Mouse (Mus musculus) MEL (cell line): ENCODE measurements around the gene Scd4. TPM values are rescaled to one million over a fixed set of nuclear protein-coding genes. Genes with fewer than 3 reads are reported as not detected.

ENCODE experiments used
- DNase-seq: peaks from one replicate; pipeline ENCODE4 v3.0.0; 2011; ENCODE audit warnings: low read depth, low spot score
- H3K27ac ChIP-seq: 2 replicates; pipeline ENCODE4 v1.5.1; 2012; ENCODE audit warnings: low read depth, mild to moderate bottlenecking, control low read depth, low read length, moderate library complexity; ENCODE audit not compliant: control insufficient read depth
- H3K27me3 ChIP-seq, 2 experiments: fragments of 150-350 bp in 1 of 2; sonication (generic) in 1 of 2; 2 replicates each; pipeline ENCODE4 v1.6.1; 2012; ENCODE audit warnings: low read length in 2 of 2, mild to moderate bottlenecking in 2 of 2, improper control_type of control experiment in 1 of 2, moderate library complexity in 1 of 2; ENCODE audit not compliant: insufficient read depth in 2 of 2, control insufficient read depth in 1 of 2
- H3K36me3 ChIP-seq, 2 experiments: 2 replicates each; pipeline ENCODE4 v1.6.1; 2012 to 2014; ENCODE audit warnings: low read length in 2 of 2, improper control_type of control experiment in 1 of 2, inconsistent platforms in 1 of 2, mild to moderate bottlenecking in 1 of 2; ENCODE audit not compliant: insufficient read depth in 2 of 2, control insufficient read depth in 1 of 2
- H3K4me1 ChIP-seq, 2 experiments: fragments of 150-350 bp in 1 of 2; sonication (generic) in 1 of 2; 2 replicates each; pipeline ENCODE4 v1.6.1; 2012; ENCODE audit warnings: low read length in 2 of 2, improper control_type of control experiment in 1 of 2, mild to moderate bottlenecking in 1 of 2; ENCODE audit not compliant: insufficient read depth in 2 of 2, control insufficient read depth in 1 of 2
- H3K4me3 ChIP-seq, 2 experiments: fragments of 150-350 bp in 1 of 2; sonication (generic) in 1 of 2; 2 replicates each; pipeline ENCODE4 v1.5.1; 2012; ENCODE audit warnings: low read depth in 2 of 2, low read length in 2 of 2, mild to moderate bottlenecking in 2 of 2, moderate library complexity in 2 of 2, control low read depth in 1 of 2, improper control_type of control experiment in 1 of 2; ENCODE audit not compliant: control insufficient read depth in 1 of 2, insufficient read depth in 1 of 2
- H3K79me2 ChIP-seq: 2 replicates; pipeline ENCODE4 v1.6.1; 2012; ENCODE audit warnings: mild to moderate bottlenecking, low read length, moderate library complexity; ENCODE audit not compliant: control insufficient read depth, poor library complexity, insufficient read depth
- H3K9ac ChIP-seq: 2 replicates; pipeline ENCODE4 v1.6.1; 2012; ENCODE audit warnings: low read depth, mild to moderate bottlenecking, control low read depth, low read length, moderate library complexity; ENCODE audit not compliant: control insufficient read depth, poor library complexity, severe bottlenecking
- H3K9me3 ChIP-seq: fragments of 150-350 bp; sonication (generic); replicated peaks from 2 replicates; pipeline ENCODE4 v1.6.1; 2012; ENCODE audit warnings: mild to moderate bottlenecking, low read length, improper control_type of control experiment, moderate library complexity; ENCODE audit not compliant: insufficient read depth
- BHLHE40 ChIP-seq: IDR thresholded peaks from 2 replicates; pipeline ENCODE4 v1.6.1; 2012; ENCODE audit warnings: low read depth, mild to moderate bottlenecking, inconsistent platforms, low read length, improper control_type of control experiment, borderline replicate concordance
- CHD1 ChIP-seq: IDR thresholded peaks from 2 replicates; pipeline ENCODE4 v1.6.1; 2012; ENCODE audit warnings: low read depth, mild to moderate bottlenecking, inconsistent platforms, low read length, improper control_type of control experiment
- EP300 ChIP-seq, 2 experiments: IDR thresholded peaks; 2 replicates each; pipeline ENCODE4 v1.6.1; 2011; ENCODE audit warnings: improper control_type of control experiment in 2 of 2, low read length in 2 of 2, low read depth in 1 of 2, mild to moderate bottlenecking in 1 of 2
- ETS1 ChIP-seq: IDR thresholded peaks from 2 replicates; pipeline ENCODE4 v1.6.1; 2012; ENCODE audit warnings: low read depth, mild to moderate bottlenecking, inconsistent platforms, low read length, improper control_type of control experiment, moderate library complexity
- GATA1 ChIP-seq: IDR thresholded peaks from 2 replicates; pipeline ENCODE4 v1.6.1; 2011; ENCODE audit warnings: low read depth, low read length, improper control_type of control experiment
- MAX ChIP-seq: IDR thresholded peaks from 2 replicates; pipeline ENCODE4 v1.6.1; 2011; ENCODE audit warnings: low read length, improper control_type of control experiment
- MEF2A ChIP-seq: IDR thresholded peaks from 2 replicates; pipeline ENCODE4 v1.6.1; 2014; ENCODE audit warnings: low read depth, mild to moderate bottlenecking, inconsistent platforms, low read length, improper control_type of control experiment; ENCODE audit not compliant: poor library complexity, insufficient replicate concordance, severe bottlenecking; ENCODE audit errors: extremely low read depth
- MYC ChIP-seq: IDR thresholded peaks from 2 replicates; pipeline ENCODE4 v1.6.1; 2011; ENCODE audit warnings: low read depth, mild to moderate bottlenecking, low read length, improper control_type of control experiment, moderate library complexity
- POLR2A ChIP-seq, 2 experiments: IDR thresholded peaks; 2 replicates each; pipeline ENCODE4 v1.6.1; 2011 to 2012; ENCODE audit warnings: low read length in 2 of 2, mild to moderate bottlenecking in 2 of 2, control low read depth in 1 of 2, improper control_type of control experiment in 1 of 2, low read depth in 1 of 2, moderate library complexity in 1 of 2; ENCODE audit not compliant: control insufficient read depth in 1 of 2, insufficient read depth in 1 of 2, poor library complexity in 1 of 2
- POLR2AphosphoS2 ChIP-seq: IDR thresholded peaks from 2 replicates; pipeline ENCODE4 v1.6.1; 2011; ENCODE audit warnings: low read length, improper control_type of control experiment
- RCOR1 ChIP-seq: IDR thresholded peaks from 2 replicates; pipeline ENCODE4 v1.6.1; 2012; ENCODE audit warnings: low read depth, mild to moderate bottlenecking, inconsistent platforms, low read length, improper control_type of control experiment
- SIN3A ChIP-seq: IDR thresholded peaks from 2 replicates; pipeline ENCODE4 v1.6.1; 2012; ENCODE audit warnings: low read length, improper control_type of control experiment, inconsistent platforms
- SMC3 ChIP-seq: IDR thresholded peaks from 2 replicates; pipeline ENCODE4 v1.6.1; 2011; ENCODE audit warnings: low read depth, low read length, improper control_type of control experiment
- TAL1 ChIP-seq: IDR thresholded peaks from 2 replicates; pipeline ENCODE4 v1.6.1; 2012; ENCODE audit warnings: mild to moderate bottlenecking, inconsistent platforms, low read length, moderate library complexity, mixed read lengths
- TBP ChIP-seq: IDR thresholded peaks from 2 replicates; pipeline ENCODE4 v1.8.0; 2011; ENCODE audit warnings: low read depth, low read length, improper control_type of control experiment
- TCF12 ChIP-seq: IDR thresholded peaks from 2 replicates; pipeline ENCODE4 v1.6.1; 2014; ENCODE audit warnings: low read depth, mild to moderate bottlenecking, inconsistent platforms, low read length, improper control_type of control experiment, moderate library complexity
- UBTF ChIP-seq: IDR thresholded peaks from 2 replicates; pipeline ENCODE4 v1.6.1; 2012; ENCODE audit warnings: low read depth, mild to moderate bottlenecking, inconsistent platforms, low read length, improper control_type of control experiment, moderate library complexity, borderline replicate concordance; ENCODE audit not compliant: insufficient read depth
- USF1 ChIP-seq: IDR thresholded peaks from 2 replicates; pipeline ENCODE4 v1.6.1; 2014; ENCODE audit warnings: low read depth, mild to moderate bottlenecking, inconsistent platforms, low read length, improper control_type of control experiment, moderate library complexity
- ZNF384 ChIP-seq: IDR thresholded peaks from 2 replicates; pipeline ENCODE4 v1.6.1; 2012; ENCODE audit warnings: low read depth, mild to moderate bottlenecking, inconsistent platforms, low read length, improper control_type of control experiment
- polyA plus RNA-seq, 2 experiments: library from polyadenylated mRNA; stranded (reverse) in 1 of 2; unstranded in 1 of 2; fragments of >175 nt in 1 of 2; fragments of >200 nt in 1 of 2; gene quantifications; 2 replicates each; pipeline versions ENCODE4 v1.2.1 to v1.2.4; 2012; ENCODE audit warnings: low replicate concordance in 2 of 2, low read depth in 1 of 2; ENCODE audit not compliant: insufficient read length in 2 of 2, insufficient read depth in 1 of 2, missing spikeins in 1 of 2
- total RNA-seq: library from RNA; depleted of rRNA; stranded (reverse); fragments of 300-350 nt; gene quantifications from 2 replicates; pipeline ENCODE4 v1.2.3, GENCODE M21; 2012

Gene Scd4
- total and polyA plus RNA-seq, 3 experiments, result 0.31 to 0.36 TPM; not detected in 1

DNA sequence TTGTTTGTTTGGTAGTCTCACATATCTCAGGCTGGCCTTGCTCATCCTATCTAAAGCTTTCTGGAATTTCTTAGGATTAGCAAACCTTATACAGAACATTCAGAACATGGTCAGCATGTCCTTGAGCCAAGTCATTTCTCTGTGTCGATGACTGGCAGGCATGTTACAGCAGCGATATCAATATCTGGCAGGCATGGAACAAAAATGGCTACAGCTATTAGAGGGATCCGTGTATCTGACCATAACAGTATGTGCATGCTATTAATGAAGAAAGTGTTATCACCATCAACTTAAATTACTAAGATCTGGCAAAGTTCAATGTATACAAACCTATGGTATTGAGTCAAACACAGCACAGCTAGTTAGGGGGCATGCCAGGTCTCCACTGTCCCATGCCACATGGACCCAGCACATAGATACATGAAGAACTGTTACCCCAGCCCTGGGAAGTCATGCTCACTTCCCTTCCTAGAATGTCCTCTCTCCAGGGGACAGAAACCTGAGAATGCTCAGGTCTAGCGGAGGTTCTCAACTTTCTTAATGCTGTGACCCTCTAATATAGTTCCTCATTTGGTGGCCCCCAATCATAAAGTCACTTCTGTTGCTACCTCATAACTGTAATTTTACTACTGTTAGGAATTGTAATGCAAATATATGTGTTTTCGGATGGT lies 59.6 kb downstream of the Scd4 start (continued):
- TF ChIP-seq EP300 (IDR thresholded peaks at IDR 0.05; ENCODE audit: low read depth in 1 of 2, low read length in 2 of 2) (peak; percentile 56 to 73), BHLHE40 (no peak), TBP (peak; percentile 56; the same call in 1 of the 2 replicates), TAL1 (peak; percentile 7; the same call in 1 of the 2 replicates), RCOR1 (no peak; the same call in 1 of the 2 replicates), POLR2A (IDR thresholded peaks at IDR 0.05; ENCODE audit: control insufficient read depth in 1 of 2, insufficient read depth in 1 of 2, low read depth in 1 of 2, low read length in 2 of 2, poor library complexity in 1 of 2) (no peak), MEF2A (no peak), ETS1 (0 out of 2 replicates have a peak, but pooled peaks have one; percentile 40), UBTF (no peak), SMC3 (no peak), MAX (peak; percentile 43; the same call in 1 of the 2 replicates), CHD1 (no peak)

GRCm38 (mm10) chr19:44393962-44394422 lies 61.1 kb downstream of the Scd4 start:
- H3K4me3 ChIP-seq, result no peak overlapping the region

More at GRCm38 (mm10) chr19:44393962-44394422, 61.1 kb downstream of the Scd4 start:
- Histone ChIP-seq H3K79me2 (no peaks in the 10 kb centered on the region), H3K4me1 (peaks cover 34 to 59% of the 10 kb centered on the region in 2 experiments), H3K36me3 (peaks cover 0 to 60% of the 10 kb centered on the region in 2 experiments; a peak in 2 of 4 replicates), H3K9me3 (no peaks in the 10 kb centered on the region), H3K9ac (no peak overlapping the region), H3K27ac (peak overlapping the region; percentile 29), H3K27me3 (no peaks in the 10 kb centered on the region)
- peak; percentile 81 for DNase-seq
- peak; percentile 85 for TF ChIP-seq ETS1
- TF ChIP-seq TBP, result peak; percentile 79
- peak; percentile 89 for TF ChIP-seq RCOR1
- peak; percentile 61 for TF ChIP-seq USF1
- no peak for TF ChIP-seq ZNF384
- TF ChIP-seq POLR2AphosphoS2, result no peak
- 0 out of 2 replicates have a peak, but pooled peaks have one; percentile 19 for TF ChIP-seq MYC
- TF ChIP-seq MEF2A, result no peak
- peak; percentile 36 for TF ChIP-seq TCF12
- peak; percentile 54 to 80; a peak in 3 of 4 replicates for TF ChIP-seq EP300 (IDR thresholded peaks at IDR 0.05; ENCODE audit: low read depth in 1 of 2, low read length in 2 of 2)
- TF ChIP-seq SIN3A, result peak; percentile 52; the same call in 1 of the 2 replicates
- TF ChIP-seq GATA1, result peak; percentile 70
- peak; percentile 61 for TF ChIP-seq TAL1
- TF ChIP-seq MAX, result peak; percentile 60; the same call in 1 of the 2 replicates
